Mouse (Mus musculus) limb, embryonic 12.5 days (tissue): ENCODE results near the gene Fam186b. TPM values are rescaled to one million over a fixed set of nuclear protein-coding genes. Genes with fewer than 3 reads are reported as not detected.

Experiments
- ATAC-seq: fragments of 200-750 bp; cut with Nextera tagmentation; 2 replicates; pipeline ENCODE4 v1.8.0; 2017; ENCODE audit warnings: low read depth, moderate TSS enrichment; ENCODE audit not compliant: insufficient number of reproducible peaks, insufficient read depth, low FRiP score, low TSS enrichment
- H3K27ac ChIP-seq: fragments of 300-500 bp; sonication (generic); 2 replicates; pipeline ENCODE4 v1.5.1; 2016; ENCODE audit warnings: mild to moderate bottlenecking, moderate library complexity
- H3K27me3 ChIP-seq: fragments of 300-500 bp; sonication (generic); 2 replicates; pipeline ENCODE4 v1.6.1; 2016; ENCODE audit warnings: mild to moderate bottlenecking, moderate library complexity
- H3K36me3 ChIP-seq: fragments of 300-500 bp; sonication (generic); 2 replicates; pipeline ENCODE4 v1.6.1; 2016; ENCODE audit warnings: mild to moderate bottlenecking, moderate library complexity
- H3K4me1 ChIP-seq: fragments of 300-500 bp; sonication (generic); replicated peaks from 2 replicates; pipeline ENCODE4 v1.6.1; 2016
- H3K4me2 ChIP-seq: fragments of 300-500 bp; sonication (generic); 2 replicates; pipeline ENCODE4 v1.6.1; 2016; ENCODE audit warnings: mild to moderate bottlenecking, moderate library complexity
- H3K4me3 ChIP-seq: fragments of 300-500 bp; sonication (generic); replicated peaks from 2 replicates; pipeline ENCODE4 v1.5.1; 2016; ENCODE audit warnings: mild to moderate bottlenecking
- H3K9ac ChIP-seq: fragments of 300-500 bp; sonication (generic); replicated peaks from 2 replicates; pipeline ENCODE4 v1.6.1; 2016; ENCODE audit warnings: mild to moderate bottlenecking, moderate library complexity
- H3K9me3 ChIP-seq: fragments of 300-500 bp; sonication (generic); 2 replicates; pipeline ENCODE4 v1.6.1; 2016; ENCODE audit warnings: mild to moderate bottlenecking, moderate library complexity
- WGBS: fragments of 180-500 bp; shearing (Covaris S2); methylation state at CpG from one replicate; pipeline ENCODE4 v1.1.7; 2016; 5-methylcytosine and 5-hydroxymethylcytosine counted together
- polyA plus RNA-seq: library from polyadenylated mRNA; unstranded; fragments of >200 nt; fragmentation: Nextera tagmentation; extraction: Ambion mirVana; gene quantifications from 2 replicates; pipeline ENCODE4 v1.2.1, GENCODE M21; 2016

Gene Fam186b
- polyA plus RNA-seq, 1 experiment from 2014 or later: not detected

GRCm38 (mm10) chr15:99294813-99295374 is 794 bp downstream of the Fam186b start, which contains the start of gene Prpf40b:
Gene Prpf40b (plus strand): TSS chr15:99295087.
- H3K4me2 ChIP-seq: peak within 1 kb of the TSS; percentile 66
- H3K27ac ChIP-seq: peak within 1 kb of the TSS; percentile 93
- H3K4me3 ChIP-seq: peak within 1 kb of the TSS; percentile 68
- H3K9me3 ChIP-seq: no peaks in the 10 kb centered on the region
- peaks cover 19% of the 10 kb centered on the region for H3K4me1 ChIP-seq
- H3K36me3 ChIP-seq: peaks cover 4% of the 10 kb centered on the region; the same call in 1 of the 2 replicates
- peak; percentile 89 for ATAC-seq
- H3K27me3 ChIP-seq: no peaks in the 10 kb centered on the region
- under 1% methylated on average over 61 of the region's 64 CpGs for WGBS
- H3K9ac ChIP-seq: peak within 1 kb of the TSS; percentile 72

- Histone ChIP-seq H3K27ac (peak overlapping the region; percentile 93), H3K27me3 (no peaks in the 10 kb centered on the region), H3K4me3 (peak overlapping the region; percentile 68), H3K9ac (peak overlapping the region; percentile 72), H3K4me2 (peak overlapping the region; percentile 66), H3K36me3 (no peaks in the 10 kb centered on the region), H3K4me1 (peaks cover 19% of the 10 kb centered on the region), H3K9me3 (no peaks in the 10 kb centered on the region)
- no peak for ATAC-seq
- WGBS: 33% methylated on average over 16 of the region's 16 CpGs
These were observed 1.4 kb downstream of the Fam186b start for GRCm38 (mm10) chr15:99294287-99294686.

GRCm38 (mm10) chr15:99290586-99290985 is 5.1 kb downstream of the Fam186b start:
- no peaks in the 10 kb centered on the region for H3K27me3 ChIP-seq
- ATAC-seq: no peak
- H3K9ac ChIP-seq: no peak overlapping the region
- no peaks in the 10 kb centered on the region for H3K36me3 ChIP-seq
- H3K4me3 ChIP-seq: no peak overlapping the region
- no peaks in the 10 kb centered on the region for H3K9me3 ChIP-seq
- no peak overlapping the region for H3K27ac ChIP-seq
- peaks cover 7% of the 10 kb centered on the region for H3K4me1 ChIP-seq
- 86% methylated on average over 11 of the region's 11 CpGs for WGBS
- no peak overlapping the region for H3K4me2 ChIP-seq

GRCm38 (mm10) chr15:99285189-99285535 is 10.5 kb downstream of the Fam186b start:
- no peak overlapping the region for H3K4me3 ChIP-seq
- H3K36me3 ChIP-seq: no peaks in the 10 kb centered on the region
- H3K9me3 ChIP-seq: no peaks in the 10 kb centered on the region
- H3K4me1 ChIP-seq: 0 out of 2 replicates have a peak, but pooled peaks cover 3% of the 10 kb centered on the region
- ATAC-seq: no peak
- H3K4me2 ChIP-seq: no peak overlapping the region
- 44% methylated on average over 8 of the region's 8 CpGs for WGBS
- H3K27ac ChIP-seq: no peak overlapping the region
- H3K9ac ChIP-seq: no peak overlapping the region
- no peaks in the 10 kb centered on the region for H3K27me3 ChIP-seq

GRCm38 (mm10) chr15:99284527-99285188 is 11.0 kb downstream of the Fam186b start:
- no peak for ATAC-seq
- H3K9ac ChIP-seq: no peak overlapping the region
- H3K4me3 ChIP-seq: no peak overlapping the region
- 40% methylated on average over 14 of the region's 14 CpGs for WGBS
- peaks cover 5% of the 10 kb centered on the region; the same call in 1 of the 2 replicates for H3K27me3 ChIP-seq
- 0 out of 2 replicates have a peak, but pooled peaks cover 3% of the 10 kb centered on the region for H3K4me1 ChIP-seq
- H3K9me3 ChIP-seq: no peaks in the 10 kb centered on the region
- no peaks in the 10 kb centered on the region for H3K36me3 ChIP-seq
- H3K4me2 ChIP-seq: no peak overlapping the region
- no peak overlapping the region for H3K27ac ChIP-seq

- no peaks in the 10 kb centered on the region for H3K9me3 ChIP-seq
- no peak for ATAC-seq
- no peak overlapping the region for H3K27ac ChIP-seq
- H3K27me3 ChIP-seq: peaks cover 5% of the 10 kb centered on the region
- H3K4me2 ChIP-seq: no peak overlapping the region
- no peaks in the 10 kb centered on the region for H3K36me3 ChIP-seq
- H3K4me3 ChIP-seq: no peak overlapping the region
- 64% methylated on average over 10 of the region's 10 CpGs for WGBS
- peaks cover 4% of the 10 kb centered on the region; the same call in 1 of the 2 replicates for H3K4me1 ChIP-seq
- no peak overlapping the region for H3K9ac ChIP-seq
These were observed 12.2 kb downstream of the Fam186b start for GRCm38 (mm10) chr15:99283456-99283855.

- Histone ChIP-seq H3K4me3 (no peak overlapping the region), H3K36me3 (no peaks in the 10 kb centered on the region), H3K9me3 (no peaks in the 10 kb centered on the region), H3K4me1 (peaks cover 4% of the 10 kb centered on the region; the same call in 1 of the 2 replicates), H3K4me2 (no peak overlapping the region), H3K9ac (no peak overlapping the region), H3K27ac (peak overlapping the region; percentile 3; the same call in 1 of the 2 replicates), H3K27me3 (peaks cover 8% of the 10 kb centered on the region)
- ATAC-seq: no peak
- WGBS: 78% methylated on average over 7 of the region's 7 CpGs
These were observed 17.4 kb downstream of the Fam186b start for GRCm38 (mm10) chr15:99278271-99278670.

GRCm38 (mm10) chr15:99276095-99276494 is 19.6 kb downstream of the Fam186b start:
- WGBS: 78% methylated on average over 8 of the region's 8 CpGs
- Histone ChIP-seq H3K4me2 (no peak overlapping the region), H3K9ac (no peak overlapping the region), H3K27me3 (peaks cover 8% of the 10 kb centered on the region), H3K9me3 (no peaks in the 10 kb centered on the region), H3K27ac (no peak overlapping the region), H3K4me3 (no peak overlapping the region), H3K36me3 (no peaks in the 10 kb centered on the region), H3K4me1 (peaks cover 11% of the 10 kb centered on the region; the same call in 1 of the 2 replicates)
- ATAC-seq: no peak

- Histone ChIP-seq H3K4me2 (no peak overlapping the region), H3K9ac (no peak overlapping the region), H3K27ac (no peak overlapping the region), H3K4me3 (no peak overlapping the region), H3K9me3 (no peaks in the 10 kb centered on the region), H3K36me3 (no peaks in the 10 kb centered on the region), H3K27me3 (no peaks in the 10 kb centered on the region), H3K4me1 (peaks cover 9% of the 10 kb centered on the region; the same call in 1 of the 2 replicates)
- no peak for ATAC-seq
- WGBS: 9% methylated on average over 4 of the region's 4 CpGs
These were observed 30.0 kb downstream of the Fam186b start for GRCm38 (mm10) chr15:99265679-99266078.

GRCm38 (mm10) chr15:99264363-99264762 is 31.3 kb downstream of the Fam186b start:
- no peak for ATAC-seq

GRCm38 (mm10) chr15:99262702-99263101 is 33.0 kb downstream of the Fam186b start:
- ATAC-seq: no peak
- WGBS: 39% methylated on average over 10 of the region's 10 CpGs
- no peaks in the 10 kb centered on the region for H3K9me3 ChIP-seq
- H3K4me2 ChIP-seq: no peak overlapping the region
- no peaks in the 10 kb centered on the region for H3K27me3 ChIP-seq
- H3K4me1 ChIP-seq: peaks cover 9% of the 10 kb centered on the region; the same call in 1 of the 2 replicates
- no peak overlapping the region for H3K9ac ChIP-seq
- no peaks in the 10 kb centered on the region for H3K36me3 ChIP-seq
- no peak overlapping the region for H3K4me3 ChIP-seq
- H3K27ac ChIP-seq: no peak overlapping the region

More at GRCm38 (mm10) chr15:99264363-99264762, 31.3 kb downstream of the Fam186b start:
- WGBS: 70% methylated on average over 2 of the region's 2 CpGs
- H3K4me1 ChIP-seq: peaks cover 9% of the 10 kb centered on the region; the same call in 1 of the 2 replicates
- H3K9me3 ChIP-seq: no peaks in the 10 kb centered on the region
- no peaks in the 10 kb centered on the region for H3K27me3 ChIP-seq
- H3K9ac ChIP-seq: no peak overlapping the region
- no peak overlapping the region for H3K27ac ChIP-seq
- H3K4me3 ChIP-seq: no peak overlapping the region
- H3K4me2 ChIP-seq: no peak overlapping the region
- H3K36me3 ChIP-seq: no peaks in the 10 kb centered on the region
